Mouse (Mus musculus) embryonic facial prominence, embryonic 15.5 days (tissue): Measurements from ENCODE around the gene Lim2. TPM values are rescaled to one million over a fixed set of nuclear protein-coding genes. Genes with fewer than 3 reads are reported as not detected.

Experiments
- ATAC-seq: fragments of 200-750 bp; cut with Nextera tagmentation; 2 replicates; pipeline ENCODE4 v1.8.0; 2017; ENCODE audit warnings: low read depth, moderate TSS enrichment; ENCODE audit not compliant: insufficient number of reproducible peaks, low FRiP score, low TSS enrichment
- H3K27ac ChIP-seq: fragments of 300-500 bp; sonication (generic); replicated peaks from 2 replicates; pipeline ENCODE4 v1.5.1; 2015; ENCODE audit warnings: mild to moderate bottlenecking, inconsistent platforms
- H3K27me3 ChIP-seq: fragments of 300-500 bp; sonication (generic); 2 replicates; pipeline ENCODE4 v1.6.1; 2015; ENCODE audit warnings: inconsistent platforms
- H3K36me3 ChIP-seq: fragments of 300-500 bp; sonication (generic); 2 replicates; pipeline ENCODE4 v1.6.1; 2015; ENCODE audit warnings: mild to moderate bottlenecking, inconsistent platforms
- H3K4me1 ChIP-seq: fragments of 300-500 bp; sonication (generic); 2 replicates; pipeline ENCODE4 v1.6.1; 2015; ENCODE audit warnings: inconsistent platforms
- H3K4me2 ChIP-seq: fragments of 300-500 bp; sonication (generic); replicated peaks from 2 replicates; pipeline ENCODE4 v1.6.1; 2015; ENCODE audit warnings: mild to moderate bottlenecking, inconsistent platforms
- H3K4me3 ChIP-seq: fragments of 300-500 bp; sonication (generic); replicated peaks from 2 replicates; pipeline ENCODE4 v1.5.1; 2015; ENCODE audit warnings: mild to moderate bottlenecking, inconsistent platforms
- H3K9ac ChIP-seq: fragments of 300-500 bp; sonication (generic); 2 replicates; pipeline ENCODE4 v1.6.1; 2015; ENCODE audit warnings: inconsistent platforms
- H3K9me3 ChIP-seq: fragments of 300-500 bp; sonication (generic); replicated peaks from 2 replicates; pipeline ENCODE4 v1.6.1; 2016; ENCODE audit warnings: inconsistent platforms
- WGBS: fragments of 180-500 bp; shearing (Covaris S2); methylation state at CpG from one replicate; pipeline ENCODE4 v1.1.7; 2015; 5-methylcytosine and 5-hydroxymethylcytosine counted together
- polyA plus RNA-seq: library from polyadenylated mRNA; unstranded; fragments of >200 nt; fragmentation: Nextera tagmentation; extraction: Ambion mirVana; gene quantifications from 2 replicates; pipeline ENCODE4 v1.2.1, GENCODE M21; 2015

Lim2 gene
- polyA plus RNA-seq, 1 experiment from 2014 or later: not detected

DNA sequence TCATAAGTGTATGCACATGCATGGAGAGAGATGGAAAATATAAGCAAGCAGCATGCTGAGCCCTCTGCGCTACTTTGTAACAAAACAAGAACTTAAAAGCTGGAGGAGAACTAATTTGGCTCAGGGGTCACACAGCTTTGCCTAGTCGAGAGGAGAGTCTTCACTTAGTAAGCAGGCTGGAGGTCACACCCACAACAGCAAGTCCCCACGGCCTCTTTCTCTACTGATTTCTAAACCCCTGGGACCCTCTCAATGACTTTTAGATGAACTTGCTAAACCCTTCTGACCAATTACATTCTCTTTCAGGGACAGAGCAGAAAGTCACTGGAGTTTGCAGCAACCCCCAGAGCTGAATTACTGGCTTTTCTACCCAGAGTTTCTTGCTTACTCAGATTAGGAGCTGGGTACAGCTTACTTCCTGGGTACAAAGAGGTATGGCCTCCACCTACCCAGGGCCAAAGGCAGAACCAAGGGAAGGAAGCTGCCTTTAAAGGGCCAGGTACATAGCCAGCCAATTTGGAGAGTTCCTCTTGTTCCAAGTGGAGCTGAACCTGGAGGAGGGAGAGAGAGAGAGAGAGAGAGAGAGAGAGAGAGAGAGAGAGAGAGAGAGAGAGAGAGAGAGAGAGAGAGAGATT is 3.4 kb upstream of the Lim2 start:
- WGBS: 57% methylated on average over 3 of the region's 3 CpGs
- no peaks in the 10 kb centered on the region for H3K9me3 ChIP-seq

DNA sequence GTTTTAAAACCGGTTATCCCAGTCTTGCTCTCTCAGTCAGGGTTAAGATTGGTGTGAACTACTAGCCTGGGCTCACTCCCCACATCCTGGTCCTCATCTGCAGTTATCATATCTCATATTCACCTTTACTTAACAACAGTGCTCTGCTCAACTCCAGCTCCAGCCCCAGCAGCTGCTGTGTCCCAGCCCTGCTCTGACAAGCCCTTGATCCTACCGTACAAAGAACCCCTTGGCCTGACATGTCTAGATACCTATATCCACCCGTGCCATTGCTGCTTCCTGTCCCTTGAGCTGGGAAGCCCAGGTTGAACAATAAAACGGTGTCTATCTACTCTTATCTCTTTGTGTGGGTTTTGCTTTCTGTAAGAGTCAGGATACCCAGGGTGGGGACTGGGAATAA is 2.0 kb downstream of the Lim2 start:
- no peak for ATAC-seq
- no peak overlapping the region for H3K4me2 ChIP-seq
- 47% methylated on average over 4 of the region's 4 CpGs for WGBS
- no peak overlapping the region for H3K27ac ChIP-seq
- H3K9me3 ChIP-seq: no peaks in the 10 kb centered on the region
- no peak overlapping the region for H3K9ac ChIP-seq
- no peaks in the 10 kb centered on the region for H3K36me3 ChIP-seq
- no peaks in the 10 kb centered on the region for H3K4me1 ChIP-seq
- no peak overlapping the region for H3K4me3 ChIP-seq
- no peaks in the 10 kb centered on the region for H3K27me3 ChIP-seq

More for the DNA sequence above, 3.4 kb upstream of the Lim2 start:
- Histone ChIP-seq H3K4me1 (peaks cover 4% of the 10 kb centered on the region; the same call in 1 of the 2 replicates), H3K9ac (no peak overlapping the region), H3K27ac (no peak overlapping the region), H3K36me3 (no peaks in the 10 kb centered on the region), H3K27me3 (no peaks in the 10 kb centered on the region), H3K4me2 (no peak overlapping the region), H3K4me3 (no peak overlapping the region)
- ATAC-seq: no peak

DNA sequence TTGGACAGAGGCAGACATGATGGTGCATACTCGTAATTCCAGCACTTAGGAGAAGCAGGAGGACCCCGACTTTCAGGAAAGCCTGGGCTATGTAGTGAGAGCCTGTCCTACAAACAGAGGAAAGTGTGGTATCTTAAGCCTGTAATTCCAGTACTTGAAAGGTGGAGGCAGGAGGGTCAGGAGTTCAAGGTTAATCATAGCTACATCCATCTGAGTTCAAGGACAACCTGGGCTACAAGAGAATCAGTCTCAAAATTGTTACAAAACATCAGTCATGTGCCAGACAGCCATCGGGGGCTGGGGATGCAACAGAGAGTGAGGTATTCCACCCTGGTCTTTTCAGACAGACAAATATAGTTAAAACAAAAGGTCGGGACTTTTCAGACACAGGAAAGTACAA is 5.4 kb downstream of the Lim2 start:
- Histone ChIP-seq H3K36me3 (no peaks in the 10 kb centered on the region), H3K4me3 (no peak overlapping the region), H3K9ac (no peak overlapping the region), H3K4me2 (no peak overlapping the region), H3K27me3 (no peaks in the 10 kb centered on the region), H3K4me1 (no peaks in the 10 kb centered on the region), H3K27ac (no peak overlapping the region), H3K9me3 (no peaks in the 10 kb centered on the region)
- 65% methylated on average over 4 of the region's 4 CpGs for WGBS
- no peak for ATAC-seq

DNA sequence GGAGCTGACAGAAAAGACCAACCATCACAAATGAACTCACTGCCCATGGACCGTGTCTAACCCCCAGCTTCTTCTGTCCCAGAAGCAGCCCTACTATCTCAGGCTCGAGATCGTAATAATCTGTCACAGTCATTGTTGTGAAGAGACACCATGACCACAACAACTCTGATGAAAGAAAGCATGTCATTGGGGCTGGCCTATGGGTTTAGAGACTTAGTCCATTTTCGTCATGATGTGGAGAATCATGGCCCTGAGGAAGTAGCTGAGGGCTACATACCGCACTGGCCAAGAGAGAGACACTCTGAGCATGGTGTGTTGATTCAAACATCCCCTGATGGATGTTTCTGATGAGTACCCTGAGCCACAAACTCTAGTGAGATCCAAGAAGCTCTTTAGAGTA is 7.2 kb downstream of the Lim2 start:
- no peak overlapping the region for H3K4me2 ChIP-seq
- H3K27ac ChIP-seq: no peak overlapping the region
- no peaks in the 10 kb centered on the region for H3K4me1 ChIP-seq
- H3K9ac ChIP-seq: no peak overlapping the region
- no peaks in the 10 kb centered on the region for H3K9me3 ChIP-seq
- H3K36me3 ChIP-seq: no peaks in the 10 kb centered on the region
- H3K4me3 ChIP-seq: no peak overlapping the region
- WGBS: 83% methylated on average over 5 of the region's 5 CpGs
- H3K27me3 ChIP-seq: no peaks in the 10 kb centered on the region
- no peak for ATAC-seq

DNA sequence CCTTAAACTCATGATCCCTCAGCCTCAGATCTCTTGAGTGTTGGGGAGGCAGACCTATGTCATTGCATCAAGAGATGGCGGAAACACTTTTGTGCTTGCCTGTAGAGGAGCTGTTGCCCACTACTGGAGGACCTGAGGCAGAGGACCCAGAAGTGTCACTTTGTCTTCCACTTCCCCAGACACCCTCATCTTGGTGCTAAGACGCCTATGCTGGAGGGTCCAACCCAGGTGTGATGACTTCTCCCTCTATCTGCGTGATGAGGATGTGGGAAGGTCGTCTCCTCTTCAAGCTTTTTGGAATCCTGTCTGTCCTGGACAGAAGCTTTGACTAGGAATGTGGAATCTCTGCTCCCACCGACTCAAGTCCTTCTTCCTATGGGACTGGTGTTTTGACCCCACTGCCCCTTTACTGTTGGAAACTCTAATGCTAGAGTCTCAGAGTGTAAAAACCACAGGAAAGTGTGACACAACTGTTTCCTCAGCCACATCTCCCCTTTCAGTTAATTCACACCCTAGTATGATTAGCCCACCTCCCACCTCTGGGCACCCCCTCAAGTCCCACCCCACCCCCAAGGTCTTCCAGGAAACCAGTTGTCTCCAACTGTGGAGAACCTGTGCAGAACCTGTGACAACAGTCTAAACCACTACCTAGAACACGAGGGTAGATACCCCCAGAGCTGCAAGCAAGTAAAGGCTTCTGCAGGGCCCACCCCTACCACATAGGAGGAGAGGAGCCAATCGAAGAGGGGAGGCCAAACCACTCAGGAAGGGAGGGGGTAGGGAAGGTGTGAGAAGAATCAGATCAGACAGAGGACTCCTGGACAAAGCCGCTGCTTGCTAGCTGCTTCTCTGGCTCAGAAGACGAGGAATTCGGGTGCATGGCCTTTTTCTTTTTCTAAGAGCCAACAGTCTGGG is 9.1 kb downstream of the Lim2 start, which contains the start of gene Nkg7:
Nkg7 (plus strand) TSS at position 733 of the 915 bp plus-strand sequence.
- no peaks in the 10 kb centered on the region for H3K9me3 ChIP-seq
- no peak for ATAC-seq
- H3K4me1 ChIP-seq: no peaks in the 10 kb centered on the region
- WGBS: 80% methylated on average over 10 of the region's 10 CpGs
- no peak within 1 kb of the TSS for H3K9ac ChIP-seq
- H3K4me3 ChIP-seq: no peak within 1 kb of the TSS
- no peaks in the 10 kb centered on the region for H3K36me3 ChIP-seq
- H3K4me2 ChIP-seq: no peak within 1 kb of the TSS
- no peak within 1 kb of the TSS for H3K27ac ChIP-seq
- no peaks in the 10 kb centered on the region for H3K27me3 ChIP-seq

DNA sequence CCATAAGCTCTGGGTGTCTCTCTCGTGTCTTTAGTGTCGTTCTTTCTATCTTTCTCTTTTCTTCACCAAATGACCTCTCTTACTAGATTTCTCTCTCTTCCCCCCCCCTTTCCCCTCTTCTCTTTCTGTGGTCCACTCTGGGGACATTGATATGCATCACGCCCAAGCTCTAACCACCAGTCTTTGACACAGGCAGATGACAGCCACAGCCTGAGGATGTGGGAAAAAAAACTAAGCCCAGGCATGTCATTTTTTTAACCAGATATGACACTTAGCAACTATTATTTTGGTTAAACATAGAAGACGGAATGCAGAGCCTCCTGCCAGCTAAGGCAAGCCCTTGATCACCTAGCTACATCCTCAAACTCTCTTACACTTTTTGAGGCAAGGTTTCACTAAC is 11.1 kb downstream of the Lim2 start:
- H3K9ac ChIP-seq: no peak overlapping the region
- no peak overlapping the region for H3K27ac ChIP-seq
- H3K27me3 ChIP-seq: no peaks in the 10 kb centered on the region
- no peak for ATAC-seq
- WGBS: 78% methylated on average over 4 of the region's 4 CpGs
- no peak overlapping the region for H3K4me3 ChIP-seq
- peaks cover 9% of the 10 kb centered on the region for H3K4me1 ChIP-seq
- H3K9me3 ChIP-seq: no peaks in the 10 kb centered on the region
- H3K36me3 ChIP-seq: no peaks in the 10 kb centered on the region
- no peak overlapping the region for H3K4me2 ChIP-seq

DNA sequence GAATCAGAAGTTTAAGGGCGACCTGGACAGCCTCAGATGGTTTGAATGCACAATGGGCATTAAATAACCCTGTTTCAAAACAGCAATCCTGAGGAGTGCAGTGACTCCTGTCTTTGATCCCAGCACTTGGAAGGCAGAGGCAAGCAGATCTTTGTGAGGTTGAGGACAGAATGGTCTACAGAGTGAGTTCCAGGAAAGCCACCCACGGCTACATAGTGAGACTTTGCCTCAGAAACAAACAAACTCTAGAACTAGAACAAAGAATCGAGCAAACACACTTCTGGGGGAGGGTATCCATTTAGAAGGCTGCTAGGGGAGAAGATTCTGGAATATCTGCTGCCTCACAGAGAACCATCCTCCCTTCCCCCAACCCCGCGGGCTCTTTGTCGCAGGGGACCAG is 13.0 kb downstream of the Lim2 start, which contains the start of gene Cldnd2:
Cldnd2 (plus strand) TSS at position 301 of the 400 bp plus-strand sequence.
- Histone ChIP-seq H3K4me3 (no peak within 1 kb of the TSS), H3K27ac (no peak within 1 kb of the TSS), H3K4me2 (no peak within 1 kb of the TSS), H3K27me3 (no peaks in the 10 kb centered on the region), H3K4me1 (peaks cover 19% of the 10 kb centered on the region), H3K36me3 (no peaks in the 10 kb centered on the region), H3K9ac (no peak within 1 kb of the TSS), H3K9me3 (no peaks in the 10 kb centered on the region)
- ATAC-seq: no peak
- 80% methylated on average over 6 of the region's 6 CpGs for WGBS

DNA sequence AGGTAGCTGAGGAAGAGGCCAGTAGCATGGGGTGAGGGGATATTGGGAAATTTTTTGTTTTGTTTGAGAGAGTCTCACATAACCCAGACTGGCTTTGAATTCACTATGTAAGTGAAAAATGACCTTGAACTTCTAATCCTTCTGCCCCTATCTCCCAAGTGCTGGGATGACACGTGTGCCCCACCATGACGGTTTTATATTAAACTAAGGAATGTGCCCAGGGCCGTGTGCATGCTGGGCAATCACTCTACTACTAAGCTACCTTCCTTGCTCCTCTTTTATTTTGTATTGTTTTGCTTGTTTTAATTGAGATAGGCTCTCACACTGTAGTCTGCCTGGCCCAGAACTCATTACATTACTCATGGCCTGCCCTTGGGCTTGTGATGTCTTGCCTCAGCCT is 13.6 kb downstream of the Lim2 start:
- no peak overlapping the region for H3K27ac ChIP-seq
- 79% methylated on average over 3 of the region's 3 CpGs for whole genome bisulfite sequencing
- ATAC-seq: no peak
- H3K9ac ChIP-seq: no peak overlapping the region
- H3K4me1 ChIP-seq: peaks cover 19% of the 10 kb centered on the region
- no peaks in the 10 kb centered on the region for H3K27me3 ChIP-seq
- no peaks in the 10 kb centered on the region for H3K36me3 ChIP-seq
- no peaks in the 10 kb centered on the region for H3K9me3 ChIP-seq
- no peak overlapping the region for H3K4me3 ChIP-seq
- H3K4me2 ChIP-seq: no peak overlapping the region

DNA sequence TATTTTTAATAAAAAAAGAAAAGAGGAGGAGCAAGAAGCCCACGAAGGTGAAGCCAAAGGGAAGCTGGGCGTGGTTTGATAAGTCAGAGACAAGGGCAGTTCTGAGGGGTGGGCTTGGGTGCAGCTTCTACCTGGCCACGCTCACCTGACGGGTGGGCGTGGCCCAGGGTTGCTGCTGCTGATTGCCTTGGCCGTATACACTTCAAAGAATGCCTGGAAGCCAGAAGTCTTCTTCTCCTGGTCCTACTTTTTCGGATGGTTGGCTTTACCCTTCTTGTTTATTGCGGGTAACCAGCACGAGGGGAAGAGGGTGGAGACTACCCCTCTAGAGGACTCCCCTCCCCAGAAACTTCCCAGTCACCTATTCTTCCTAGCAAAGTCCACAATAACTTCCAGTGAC is 15.2 kb downstream of the Lim2 start:
- 10% methylated on average over 9 of the region's 9 CpGs for WGBS
- no peak for ATAC-seq
- H3K4me1 ChIP-seq: peaks cover 19% of the 10 kb centered on the region
- H3K4me3 ChIP-seq: peak overlapping the region; percentile 56
- H3K36me3 ChIP-seq: no peaks in the 10 kb centered on the region
- H3K27ac ChIP-seq: peak overlapping the region; percentile 95
- peak overlapping the region; percentile 88 for H3K4me2 ChIP-seq
- peak overlapping the region; percentile 42 for H3K9ac ChIP-seq
- H3K27me3 ChIP-seq: no peaks in the 10 kb centered on the region
- no peaks in the 10 kb centered on the region for H3K9me3 ChIP-seq

DNA sequence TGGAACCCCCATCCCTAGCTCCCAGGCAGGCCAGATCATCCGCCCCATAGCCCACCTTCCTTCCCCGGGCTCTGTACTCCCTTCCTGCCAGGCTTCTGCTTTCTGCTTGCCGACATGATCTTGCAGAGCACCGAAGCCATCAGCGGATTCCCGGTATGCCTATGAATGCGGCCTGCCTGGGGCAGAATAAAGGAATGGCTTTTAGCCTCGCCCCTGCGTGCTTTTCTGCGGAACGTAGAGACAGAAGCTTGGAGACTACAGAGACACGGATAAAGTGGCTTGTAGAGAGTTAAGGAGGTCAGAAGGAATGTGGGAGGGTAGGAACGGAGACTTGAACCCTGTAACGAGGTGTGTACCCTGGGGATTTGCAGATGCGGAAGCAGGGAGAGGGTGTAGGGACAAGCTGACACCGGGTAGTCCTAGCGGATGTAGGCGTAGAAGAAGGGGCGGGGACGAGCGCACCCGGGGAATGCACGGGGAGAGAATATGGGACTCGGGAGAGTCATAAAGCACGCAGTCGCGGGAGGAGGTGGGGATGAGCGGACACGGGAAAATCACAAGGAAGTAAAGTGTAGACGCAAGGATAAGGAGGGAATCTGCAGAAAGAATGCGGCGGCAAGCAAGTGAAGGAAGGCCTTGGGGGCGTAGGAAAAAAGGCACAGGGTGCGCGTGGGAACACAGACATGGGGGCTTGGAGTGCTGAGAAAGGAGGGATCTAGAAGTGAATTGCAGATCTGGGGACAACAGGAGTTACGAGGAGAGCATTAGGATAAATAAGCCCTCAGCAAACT is 15.9 kb downstream of the Lim2 start:
- H3K4me1 ChIP-seq: peaks cover 19% of the 10 kb centered on the region
- H3K4me2 ChIP-seq: peak overlapping the region; percentile 88
- peak; percentile 88 for ATAC-seq
- peak overlapping the region; percentile 56 for H3K4me3 ChIP-seq
- peak overlapping the region; percentile 42 for H3K9ac ChIP-seq
- 2% methylated on average over 36 of the region's 36 CpGs for WGBS
- peak overlapping the region; percentile 95 for H3K27ac ChIP-seq
- no peaks in the 10 kb centered on the region for H3K27me3 ChIP-seq
- no peaks in the 10 kb centered on the region for H3K36me3 ChIP-seq
- H3K9me3 ChIP-seq: no peaks in the 10 kb centered on the region

DNA sequence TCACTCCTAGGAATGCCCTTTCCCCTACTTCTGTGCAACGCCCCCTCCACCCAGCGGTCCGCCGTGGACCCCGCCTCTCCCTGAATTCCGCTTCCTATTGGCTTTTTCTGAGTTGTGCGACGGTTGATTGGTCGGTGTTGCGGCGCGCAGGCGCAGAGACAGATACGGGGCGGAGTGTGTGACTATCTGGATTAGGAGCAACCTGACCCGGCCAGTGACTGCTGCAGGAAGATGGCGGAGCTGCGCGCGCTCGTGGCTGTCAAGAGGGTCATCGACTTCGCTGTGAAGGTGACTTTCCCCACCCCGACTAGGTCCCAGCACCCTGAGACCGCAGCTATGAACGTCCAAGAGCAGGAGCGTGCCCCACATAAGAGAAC is 16.4 kb downstream of the Lim2 start, which contains the start of the genes Etfb and Gm45233:
Etfb (plus strand) TSS at position 167 of the 377 bp plus-strand sequence.
Gm45233 (plus strand) TSS at position 212 of the 377 bp plus-strand sequence.
- Histone ChIP-seq H3K4me1 (peaks cover 19% of the 10 kb centered on the region), H3K36me3 (no peaks in the 10 kb centered on the region), H3K27ac (peak within 1 kb of the TSS; percentile 95), H3K4me3 (peak within 1 kb of the TSS; percentile 56), H3K27me3 (no peaks in the 10 kb centered on the region), H3K9ac (peak within 1 kb of the TSS; percentile 42), H3K9me3 (no peaks in the 10 kb centered on the region), H3K4me2 (peak within 1 kb of the TSS; percentile 88)
- under 1% methylated on average over 27 of the region's 27 CpGs for WGBS
- peak; percentile 97 for ATAC-seq
